Mouse (Mus musculus) C2C12 (cell line): ENCODE results near the gene Plekhm1. TPM values are rescaled to one million over a fixed set of nuclear protein-coding genes. Genes with fewer than 3 reads are reported as not detected.

Experiments used
- H3K27me3 ChIP-seq: one replicate; pipeline ENCODE4 v1.6.1; 2011; ENCODE audit not compliant: control insufficient read depth, insufficient read depth, insufficient read length
- H3K36me3 ChIP-seq: one replicate; pipeline ENCODE4 v1.6.1; 2011; ENCODE audit not compliant: control insufficient read depth, insufficient read depth
- H3K4me3 ChIP-seq: one replicate; pipeline ENCODE4 v1.5.1; 2011; ENCODE audit warnings: mild to moderate bottlenecking, control low read depth; ENCODE audit not compliant: poor library complexity, insufficient read depth, severe bottlenecking
- H3K79me2 ChIP-seq: one replicate; pipeline ENCODE4 v1.6.1; 2011; ENCODE audit not compliant: control insufficient read depth, insufficient read depth
- H3K79me3 ChIP-seq: one replicate; pipeline ENCODE4 v1.6.1; 2011; ENCODE audit warnings: low read depth, control low read depth
- H3ac ChIP-seq: one replicate; pipeline ENCODE3; 2011; ENCODE audit warnings: low read depth; ENCODE audit not compliant: control insufficient read depth, insufficient read length
- CEBPB ChIP-seq: IDR thresholded peaks from one replicate; pipeline ENCODE4 v1.6.1; 2011; ENCODE audit warnings: low read depth, mild to moderate bottlenecking, control low read depth, moderate library complexity
- CTCF ChIP-seq: IDR thresholded peaks from one replicate; pipeline ENCODE4 v1.5.1; 2011; ENCODE audit not compliant: control insufficient read depth, insufficient read depth, insufficient read length
- FOSL1 ChIP-seq: IDR thresholded peaks from one replicate; pipeline ENCODE4 v1.8.0; 2011; ENCODE audit warnings: mild to moderate bottlenecking, low read length; ENCODE audit not compliant: poor library complexity, insufficient read depth, severe bottlenecking
- MAX ChIP-seq: IDR thresholded peaks from one replicate; pipeline ENCODE4 v1.6.1; 2011; ENCODE audit warnings: mild to moderate bottlenecking, control low read depth
- MYOD1 ChIP-seq: IDR thresholded peaks from one replicate; pipeline ENCODE4 v1.6.1; 2011; ENCODE audit warnings: low read depth; ENCODE audit not compliant: control insufficient read depth, insufficient read length
- MYOG ChIP-seq: IDR thresholded peaks from one replicate; pipeline ENCODE4 v1.6.1; 2011; ENCODE audit not compliant: control insufficient read depth, insufficient read length; ENCODE audit errors: extremely low read depth
- USF1 ChIP-seq: IDR thresholded peaks from one replicate; pipeline ENCODE4 v1.6.1; 2011; ENCODE audit warnings: low read depth, mild to moderate bottlenecking, control low read depth, moderate library complexity
- polyA plus RNA-seq: library from polyadenylated mRNA; unstranded; fragments of >200 nt; fragmentation: generic; extraction: Trizol; gene quantifications from one replicate; pipeline ENCODE4 v1.2.1, GENCODE M21; 2012; ENCODE audit warnings: missing spikeins

Gene Plekhm1
- polyA plus RNA-seq, 1 experiment: 7.1 TPM

DNA sequence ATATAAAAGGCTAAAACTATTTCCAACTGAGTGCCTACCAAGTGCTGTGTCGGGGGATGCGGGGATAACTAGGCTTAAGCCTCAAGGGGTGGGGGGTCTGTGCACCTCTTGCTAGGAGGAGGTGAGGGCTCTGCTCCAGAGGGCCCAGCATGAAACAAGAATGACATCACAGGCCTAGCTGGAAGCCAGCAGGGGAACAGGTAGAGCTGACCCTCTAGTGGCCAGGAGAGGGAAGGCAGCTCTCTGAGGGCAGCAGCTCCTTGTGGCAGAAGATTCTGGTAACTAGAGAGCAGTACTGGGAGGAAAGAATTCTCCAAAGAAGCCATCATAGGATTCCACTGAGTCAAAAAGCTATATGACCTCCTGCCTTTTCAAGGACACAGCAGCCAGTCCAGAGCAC lies 10.3 kb downstream of the Plekhm1 start:
- Histone ChIP-seq H3K79me3 (no peaks in the 10 kb centered on the region), H3K79me2 (peaks cover 4% of the 10 kb centered on the region), H3K4me3 (no peak overlapping the region), H3K27me3 (no peaks in the 10 kb centered on the region), H3ac (no peak overlapping the region), H3K36me3 (peaks cover 30% of the 10 kb centered on the region)
- peak; percentile 44 for TF ChIP-seq CTCF
- no peak for TF ChIP-seq MYOG

DNA sequence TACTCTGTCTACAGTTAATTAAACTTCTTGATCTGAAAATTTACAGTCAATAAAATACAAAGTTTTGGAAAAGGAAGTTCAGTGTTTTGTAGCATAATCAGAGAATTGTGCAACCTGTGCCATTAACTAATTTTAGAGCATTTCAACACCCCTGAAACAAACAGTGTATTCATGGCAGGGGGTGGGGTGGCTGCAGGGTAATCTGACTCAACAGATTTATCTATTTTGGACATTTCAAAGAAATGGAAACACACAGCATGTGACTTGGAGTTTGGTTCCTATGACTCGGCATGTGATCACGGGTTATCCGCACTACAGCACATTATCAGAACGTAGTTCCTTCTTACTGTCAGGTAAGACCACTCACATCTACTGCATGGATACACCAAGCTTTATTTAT lies 12.5 kb downstream of the Plekhm1 start:
- no peaks in the 10 kb centered on the region for H3K79me3 ChIP-seq
- H3K27me3 ChIP-seq: no peaks in the 10 kb centered on the region
- no peaks in the 10 kb centered on the region for H3K79me2 ChIP-seq
- H3K4me3 ChIP-seq: no peak overlapping the region
- H3K36me3 ChIP-seq: peaks cover 38% of the 10 kb centered on the region
- H3ac ChIP-seq: no peak overlapping the region
- no peak for TF ChIP-seq CTCF
- peak; percentile 66 for TF ChIP-seq USF1
- TF ChIP-seq MYOG: no peak
- TF ChIP-seq CEBPB: peak; percentile 71
- TF ChIP-seq FOSL1: no peak
- TF ChIP-seq MYOD1: no peak
- no peak for TF ChIP-seq MAX

DNA sequence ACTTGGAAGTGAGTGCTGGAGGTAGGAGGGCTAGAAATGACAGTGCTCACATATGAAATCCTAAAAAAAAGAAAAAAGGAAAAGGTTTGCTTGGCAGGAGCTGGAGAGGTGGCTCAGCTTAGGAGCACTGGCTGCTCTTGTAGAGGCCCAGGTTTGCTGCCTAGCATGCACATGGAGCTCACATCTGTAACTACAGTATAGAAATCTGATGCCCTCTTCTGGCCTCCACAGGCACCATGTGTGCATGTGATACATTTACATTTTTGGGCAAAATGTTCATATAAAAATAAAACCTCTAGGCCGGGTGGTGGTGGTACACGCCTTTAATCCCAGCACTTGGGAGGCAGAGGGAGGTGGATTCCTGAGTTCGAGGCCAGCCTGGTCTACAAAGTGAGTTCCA lies 13.4 kb downstream of the Plekhm1 start:
- no peak for TF ChIP-seq USF1
- no peak overlapping the region for H3ac ChIP-seq
- peaks cover 43% of the 10 kb centered on the region for H3K36me3 ChIP-seq
- no peaks in the 10 kb centered on the region for H3K79me3 ChIP-seq
- no peaks in the 10 kb centered on the region for H3K27me3 ChIP-seq
- H3K4me3 ChIP-seq: no peak overlapping the region
- H3K79me2 ChIP-seq: no peaks in the 10 kb centered on the region

DNA sequence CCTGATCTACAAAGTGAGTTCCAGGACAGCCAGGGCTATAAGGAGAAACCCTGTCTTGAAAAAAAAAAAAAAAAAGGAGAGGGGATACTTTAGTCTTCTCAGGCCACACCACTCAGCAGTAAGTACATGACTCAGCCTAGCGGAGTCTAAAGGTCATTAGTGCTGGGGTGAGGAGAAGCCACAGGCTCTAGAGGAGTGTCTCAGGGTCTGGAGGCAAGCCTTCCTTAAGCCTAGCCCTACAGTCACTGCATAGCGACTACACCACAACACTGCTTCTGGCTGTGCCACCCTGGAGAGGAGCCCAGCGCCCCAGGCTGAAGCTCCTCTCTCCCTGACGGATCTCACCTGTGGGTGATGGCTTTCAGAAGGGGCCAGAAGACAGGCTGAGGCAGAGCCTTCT lies 15.8 kb downstream of the Plekhm1 start:
- no peak overlapping the region for H3ac ChIP-seq
- no peaks in the 10 kb centered on the region for H3K27me3 ChIP-seq
- H3K79me2 ChIP-seq: no peaks in the 10 kb centered on the region
- H3K4me3 ChIP-seq: no peak overlapping the region
- peaks cover 45% of the 10 kb centered on the region for H3K36me3 ChIP-seq
- no peaks in the 10 kb centered on the region for H3K79me3 ChIP-seq
- TF ChIP-seq CTCF (no peak), MAX (no peak), MYOG (no peak), CEBPB (no peak), USF1 (no peak), MYOD1 (no peak), FOSL1 (no peak)

DNA sequence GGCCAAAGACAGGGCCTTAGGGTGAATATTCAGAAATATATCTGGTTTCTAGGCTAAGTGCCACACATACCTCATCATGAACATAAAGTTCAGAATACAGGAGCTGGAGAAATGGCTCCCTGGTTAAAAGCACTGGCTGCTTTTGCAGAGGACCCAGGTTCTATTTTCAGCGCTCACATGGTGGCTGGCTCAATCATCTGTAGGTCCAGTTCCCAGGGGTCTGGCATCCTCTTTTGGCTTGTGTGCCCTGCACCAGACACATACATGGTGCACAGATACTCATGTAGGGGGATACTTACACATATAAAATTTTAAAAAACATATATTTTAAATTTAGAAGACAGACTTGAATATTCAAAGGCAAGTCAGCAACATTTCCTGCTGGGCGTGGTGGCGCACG lies 16.3 kb downstream of the Plekhm1 start:
- TF ChIP-seq USF1 (no peak), MYOG (no peak), MYOD1 (no peak), CTCF (no peak), FOSL1 (no peak), MAX (no peak), CEBPB (no peak)
- Histone ChIP-seq H3K79me2 (no peaks in the 10 kb centered on the region), H3K4me3 (no peak overlapping the region), H3K27me3 (no peaks in the 10 kb centered on the region), H3ac (no peak overlapping the region), H3K79me3 (no peaks in the 10 kb centered on the region), H3K36me3 (peaks cover 45% of the 10 kb centered on the region)

DNA sequence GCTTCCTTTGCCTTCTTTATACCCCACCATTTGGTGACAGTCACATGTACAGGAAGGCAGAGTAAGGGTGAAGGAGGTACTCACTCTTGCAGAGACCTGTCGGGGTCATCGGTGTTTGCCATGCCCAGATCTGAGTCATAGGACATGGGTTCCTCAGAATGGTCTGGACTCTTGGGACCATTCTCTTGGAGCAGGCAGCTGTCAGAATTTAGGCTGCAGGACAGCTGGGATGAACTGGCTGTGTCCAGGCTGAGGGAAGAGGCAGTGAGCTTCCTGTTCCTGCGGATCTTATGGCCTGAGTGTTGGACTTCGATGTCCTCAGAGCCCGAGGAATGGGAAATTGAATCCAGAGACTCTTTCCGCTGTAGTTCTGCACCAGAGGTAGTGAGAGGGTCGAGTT lies 17.9 kb downstream of the Plekhm1 start:
- Histone ChIP-seq H3K79me3 (no peaks in the 10 kb centered on the region), H3K36me3 (peaks cover 50% of the 10 kb centered on the region)

More for the DNA sequence above, 17.9 kb downstream of the Plekhm1 start:
- H3ac ChIP-seq: no peak overlapping the region
- no peak overlapping the region for H3K4me3 ChIP-seq
- peaks cover 6% of the 10 kb centered on the region for H3K79me2 ChIP-seq
- TF ChIP-seq MYOD1 (no peak), FOSL1 (no peak), USF1 (no peak), MYOG (no peak), MAX (no peak), CEBPB (no peak), CTCF (no peak)
- no peaks in the 10 kb centered on the region for H3K27me3 ChIP-seq
